Mouse (Mus musculus) limb, embryonic 14.5 days (tissue): ENCODE data around the gene Gm11634. TPM values are rescaled to one million over a fixed set of nuclear protein-coding genes. Genes with fewer than 3 reads are reported as not detected.
"Not testable (repeated sequence)": the region's sequence is repeated elsewhere in the genome, so short reads cannot be mapped to it uniquely, and the experiment has no call there.

Experiments
- ATAC-seq: fragments of 200-750 bp; cut with Nextera tagmentation; 2 replicates; pipeline ENCODE4 v1.8.0; 2017; ENCODE audit warnings: low read depth, moderate number of reproducible peaks, moderate TSS enrichment; ENCODE audit not compliant: low FRiP score
- DNase-seq: peaks from one replicate; pipeline ENCODE4 v3.0.0-alpha.2; 2015; ENCODE audit warnings: low spot score
- H3K27ac ChIP-seq: fragments of 300-500 bp; sonication (generic); replicated peaks from 2 replicates; pipeline ENCODE4 v1.5.1; 2014; ENCODE audit warnings: low read depth, mild to moderate bottlenecking, low read length, moderate library complexity, mixed read lengths
- H3K27me3 ChIP-seq: fragments of 300-500 bp; sonication (generic); 2 replicates; pipeline ENCODE4 v1.6.1; 2014; ENCODE audit warnings: low read length, mixed read lengths; ENCODE audit not compliant: control insufficient read depth, insufficient read depth
- H3K36me3 ChIP-seq: fragments of 300-500 bp; sonication (generic); 2 replicates; pipeline ENCODE4 v1.6.1; 2014; ENCODE audit warnings: mild to moderate bottlenecking, low read length, moderate library complexity, mixed read lengths; ENCODE audit not compliant: control insufficient read depth, insufficient read depth
- H3K4me1 ChIP-seq: fragments of 300-500 bp; sonication (generic); 2 replicates; pipeline ENCODE4 v1.6.1; 2014; ENCODE audit warnings: antibody characterized with exemption, low read length, mixed read lengths; ENCODE audit not compliant: control insufficient read depth, insufficient read depth
- H3K4me2 ChIP-seq: fragments of 300-500 bp; sonication (generic); replicated peaks from 2 replicates; pipeline ENCODE4 v1.6.1; 2014; ENCODE audit warnings: low read depth, mild to moderate bottlenecking, low read length, moderate library complexity; ENCODE audit not compliant: severe bottlenecking
- H3K4me3 ChIP-seq: fragments of 300-500 bp; sonication (generic); replicated peaks from 2 replicates; pipeline ENCODE4 v1.5.1; 2014; ENCODE audit warnings: low read length
- H3K9ac ChIP-seq: fragments of 300-500 bp; sonication (generic); 2 replicates; pipeline ENCODE4 v1.6.1; 2014; ENCODE audit warnings: mild to moderate bottlenecking, low read depth, low read length, moderate library complexity; ENCODE audit not compliant: severe bottlenecking
- H3K9me3 ChIP-seq: fragments of 300-500 bp; sonication (generic); 2 replicates; pipeline ENCODE4 v1.6.1; 2016; ENCODE audit warnings: low read length; ENCODE audit not compliant: control insufficient read depth
- POLR2A ChIP-seq: fragments of 200-500 bp; IDR thresholded peaks from 2 replicates; pipeline ENCODE4 v1.8.0; 2012; ENCODE audit warnings: inconsistent platforms, mild to moderate bottlenecking, moderate library complexity, borderline replicate concordance; ENCODE audit not compliant: insufficient read depth, insufficient read length; ENCODE audit errors: extremely low read depth
- WGBS: fragments of 180-500 bp; shearing (Covaris S2); extraction: QIAGEN DNeasy Blood & Tissue Kit; methylation state at CpG from one replicate; pipeline ENCODE4 v1.1.7; 2014; 5-methylcytosine and 5-hydroxymethylcytosine counted together
- polyA plus RNA-seq, 2 experiments: library from polyadenylated mRNA; depleted of rRNA in 1 of 2; stranded (reverse) in 1 of 2; unstranded in 1 of 2; fragments of >200 nt; fragmentation: Nextera tagmentation in 1 of 2; extraction: Ambion mirVana in 1 of 2; gene quantifications; 2 replicates each; pipeline versions ENCODE4 v1.2.1 to v1.2.3; 2012 to 2014

The Gm11634 gene
- polyA plus RNA-seq, 2 experiments: not detected

GRCm38 (mm10) chr11:101614116-101614515 lies 15.1 kb upstream of the Gm11634 start:
- Histone ChIP-seq H3K27me3 (no peaks in the 10 kb centered on the region), H3K27ac (no peak overlapping the region), H3K4me1 (peaks cover 13% of the 10 kb centered on the region; the same call in 1 of the 2 replicates), H3K4me2 (no peak overlapping the region), H3K9ac (no peak overlapping the region), H3K9me3 (no peaks in the 10 kb centered on the region), H3K36me3 (no peaks in the 10 kb centered on the region), H3K4me3 (no peak overlapping the region)
- 74% methylated on average over 4 of the region's 4 CpGs for WGBS
- no peak for DNase-seq
- TF ChIP-seq POLR2A: no peak
- no peak for ATAC-seq

- no peaks in the 10 kb centered on the region for H3K27me3 ChIP-seq
- H3K36me3 ChIP-seq: no peaks in the 10 kb centered on the region
- no peak overlapping the region for H3K4me3 ChIP-seq
- no peaks in the 10 kb centered on the region for H3K9me3 ChIP-seq
- 71% methylated on average over 6 of the region's 6 CpGs for WGBS
- H3K27ac ChIP-seq: no peak overlapping the region
- TF ChIP-seq POLR2A: no peak
- DNase-seq (no peak), ATAC-seq (no peak)
- H3K4me2 ChIP-seq: no peak overlapping the region
- H3K9ac ChIP-seq: no peak overlapping the region
- peaks cover 13% of the 10 kb centered on the region; the same call in 1 of the 2 replicates for H3K4me1 ChIP-seq
Observed at GRCm38 (mm10) chr11:101613596-101613995, 14.5 kb upstream of the Gm11634 start.

- Histone ChIP-seq H3K27me3 (no peaks in the 10 kb centered on the region), H3K36me3 (no peaks in the 10 kb centered on the region), H3K4me2 (no peak overlapping the region), H3K4me1 (no peaks in the 10 kb centered on the region), H3K27ac (no peak overlapping the region), H3K9me3 (no peaks in the 10 kb centered on the region), H3K4me3 (no peak overlapping the region), H3K9ac (no peak overlapping the region)
- WGBS: 35% methylated on average over 11 of the region's 11 CpGs
- TF ChIP-seq POLR2A: no peak
- DNase-seq (no peak), ATAC-seq (no peak)
Observed at GRCm38 (mm10) chr11:101610445-101610844, 11.4 kb upstream of the Gm11634 start.

- not testable (repeated sequence) for H3K36me3 ChIP-seq, H3K27ac ChIP-seq, H3K4me1 ChIP-seq, H3K9ac ChIP-seq, ATAC-seq, H3K4me3 ChIP-seq, H3K9me3 ChIP-seq, H3K4me2 ChIP-seq, DNase-seq, H3K27me3 ChIP-seq
- 85% methylated on average over 4 of the region's 4 CpGs for WGBS
Observed at GRCm38 (mm10) chr11:101607134-101607533, 8.1 kb upstream of the Gm11634 start.

- peak overlapping the region; percentile 32 for H3K4me2 ChIP-seq
- ATAC-seq (peak; percentile 77; the same call in 1 of the 2 replicates), DNase-seq (peak; percentile 24)
- not testable (repeated sequence) for H3K27ac ChIP-seq, H3K4me1 ChIP-seq, H3K27me3 ChIP-seq, H3K9ac ChIP-seq, H3K9me3 ChIP-seq, H3K36me3 ChIP-seq
- peak overlapping the region; percentile 6; the same call in 1 of the 2 replicates for H3K4me3 ChIP-seq
- 2% methylated on average over 30 of the region's 30 CpGs for WGBS
Observed at GRCm38 (mm10) chr11:101604531-101605453, 5.7 kb upstream of the Gm11634 start.

- no peaks in the 10 kb centered on the region for H3K4me1 ChIP-seq
- 2% methylated on average over 3 of the region's 3 CpGs for whole genome bisulfite sequencing
- DNase-seq (no peak), ATAC-seq (no peak)
- H3K4me2 ChIP-seq: peak overlapping the region; percentile 32
- no peak for TF ChIP-seq POLR2A
- H3K9me3 ChIP-seq: no peaks in the 10 kb centered on the region
- no peak overlapping the region for H3K9ac ChIP-seq
- peak overlapping the region; percentile 6; the same call in 1 of the 2 replicates for H3K4me3 ChIP-seq
- H3K27ac ChIP-seq: no peak overlapping the region
- no peaks in the 10 kb centered on the region for H3K27me3 ChIP-seq
- no peaks in the 10 kb centered on the region for H3K36me3 ChIP-seq
Observed at GRCm38 (mm10) chr11:101604116-101604515, 5.1 kb upstream of the Gm11634 start.
